Mouse (Mus musculus): Measurements from ENCODE around the gene Rnf4.

The Rnf4 gene

DNA sequence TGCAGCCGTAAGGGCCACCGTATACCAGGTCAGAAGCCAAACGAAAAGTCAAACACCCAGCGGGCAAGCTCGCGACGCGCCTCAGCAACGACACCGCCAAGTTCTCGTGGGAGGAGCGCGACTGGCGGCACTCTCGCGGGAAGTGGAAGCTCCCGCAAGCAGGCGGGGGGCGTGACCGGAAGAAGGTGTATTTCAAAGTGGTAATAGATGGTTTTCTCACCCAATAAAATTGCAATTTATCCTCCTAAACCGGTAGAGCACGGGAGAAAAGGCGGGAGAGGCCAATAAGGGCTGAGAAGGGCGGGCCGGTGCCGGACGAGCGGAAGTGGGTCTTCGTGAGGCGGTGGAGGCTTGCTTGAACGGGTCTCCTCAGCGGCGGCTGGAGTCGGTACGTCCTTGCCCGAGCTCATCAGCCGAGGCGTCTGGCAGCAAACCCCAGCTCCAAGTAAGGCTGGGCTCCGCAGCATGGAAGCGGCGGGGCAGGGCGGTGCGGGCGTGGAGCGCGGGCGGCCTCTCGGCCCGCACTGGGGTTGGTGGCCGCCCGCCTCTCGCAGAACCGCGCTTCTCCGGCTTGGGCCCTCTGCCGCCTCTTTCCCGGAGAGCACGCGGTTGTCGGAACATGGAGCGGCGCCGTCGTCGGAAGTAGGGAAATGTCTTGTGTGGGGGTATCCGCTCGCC, at the start of gene Rnf4:
Gene Rnf4 (plus strand): TSS at position 193 of the 678 bp plus-strand sequence.
- peak; percentile 99 for DNase-seq (ENCODE audit: low read depth, low spot score)

DNA sequence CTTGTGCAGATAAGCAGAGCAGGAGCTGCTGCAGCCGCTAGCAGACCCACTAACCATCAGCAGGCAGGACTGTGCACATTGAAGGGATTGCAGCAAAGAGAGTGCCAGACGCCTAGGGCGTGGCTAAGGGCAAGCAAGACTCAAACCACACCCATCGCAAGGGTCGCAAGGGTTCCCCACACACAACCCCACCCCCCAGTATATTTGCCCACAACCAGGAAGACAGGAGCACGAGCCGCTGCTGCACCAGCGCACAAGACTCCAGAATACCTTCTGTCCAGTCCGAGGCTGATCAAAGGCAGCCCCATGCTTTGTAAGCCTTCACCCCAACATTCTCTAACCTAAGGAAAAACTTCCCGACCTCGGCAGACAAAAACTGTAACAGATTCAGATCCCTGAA, 49.6 kb upstream of the Rnf4 start:
- no peak for DNase-seq (ENCODE audit: low read depth, low spot score)

DNA sequence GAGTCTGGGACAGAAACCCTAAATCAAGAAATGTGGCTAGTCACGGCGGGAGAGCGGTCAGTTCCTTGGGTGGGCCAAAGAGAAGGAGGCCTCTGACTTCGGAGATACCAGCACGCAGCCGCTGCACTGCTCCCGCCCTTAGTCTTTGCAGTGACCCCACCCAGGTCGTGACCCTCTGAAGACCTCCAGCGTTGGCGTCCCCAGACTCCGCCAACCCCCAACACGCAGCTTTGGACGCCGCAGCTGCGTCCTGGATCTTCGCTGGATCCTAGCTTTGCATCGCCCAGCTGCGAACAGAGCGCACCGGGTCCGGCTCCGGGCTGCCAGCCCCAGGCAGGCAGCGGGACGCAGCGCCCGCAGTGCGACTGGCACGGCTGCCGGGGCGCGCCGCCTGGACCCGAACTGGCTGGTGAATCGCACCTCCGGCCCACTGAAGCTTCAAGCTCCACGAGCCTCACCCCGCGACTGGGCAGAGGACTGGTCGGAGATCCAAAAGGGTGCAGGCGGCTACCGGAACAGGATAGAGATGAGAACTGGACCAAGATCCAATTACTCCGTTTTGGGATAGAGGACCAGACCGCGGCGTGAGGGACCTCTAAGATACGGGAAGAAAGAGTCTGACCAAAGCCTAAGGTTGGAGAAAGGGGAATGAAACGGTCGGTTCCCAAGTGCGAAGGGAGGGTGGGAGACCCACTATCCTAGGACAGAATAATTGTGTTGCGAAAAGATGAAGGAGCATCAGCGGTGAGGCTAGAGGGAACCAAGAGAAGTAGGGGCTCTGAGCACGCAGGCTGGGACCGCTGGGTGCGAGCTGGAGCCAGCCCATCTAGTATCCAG, 48.9 kb upstream of the Rnf4 start:
- no peak for DNase-seq (ENCODE audit: low read depth, low spot score)

DNA sequence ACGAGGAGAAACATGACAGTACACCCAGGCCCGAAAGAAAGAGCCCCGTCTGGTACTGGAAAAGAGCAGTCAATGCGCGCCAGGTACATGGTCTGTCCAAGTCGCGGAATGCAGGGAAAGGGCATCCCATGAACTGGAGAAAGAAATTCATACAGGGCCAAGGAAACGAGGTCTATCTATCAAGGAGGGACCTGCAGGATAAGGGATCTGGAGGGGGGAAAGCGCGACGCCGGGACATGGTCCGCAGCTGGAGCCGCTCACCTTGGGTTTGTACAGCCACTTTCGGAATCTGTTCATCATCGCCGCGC, 48.3 kb upstream of the Rnf4 start:
- no peak for DNase-seq (ENCODE audit: low read depth, low spot score)

DNA sequence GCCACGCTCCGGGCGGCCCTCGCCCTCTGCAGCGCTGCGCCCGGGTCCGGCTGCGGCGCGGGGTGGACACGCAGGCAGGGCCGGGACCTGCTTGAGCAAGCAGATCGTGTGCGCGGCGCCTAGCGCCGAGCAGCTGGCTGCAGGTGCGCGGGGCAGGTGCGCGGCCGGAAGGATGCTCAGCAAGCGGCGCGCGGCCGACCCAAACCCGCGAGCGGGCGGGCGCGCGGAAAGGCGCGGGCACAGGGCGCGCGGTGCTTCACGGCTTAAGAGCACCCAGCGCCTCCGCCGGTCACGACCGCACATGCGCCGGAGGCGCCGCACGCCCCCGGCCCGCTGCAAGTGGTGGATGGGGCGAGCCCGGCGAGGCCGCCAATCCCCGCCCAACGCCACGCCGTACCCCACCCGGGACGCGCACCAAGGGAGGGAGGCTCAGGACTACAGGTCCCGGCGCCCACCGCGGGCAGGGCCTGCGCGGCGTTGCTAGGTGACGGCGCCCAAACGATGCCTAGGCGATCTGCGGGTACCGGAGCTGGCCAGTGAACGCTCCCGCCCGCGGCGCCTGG, 47.9 kb upstream of the Rnf4 start, which contains the start of the genes Zfyve28 and Cfap99:
Gene Zfyve28 (minus strand): TSS at position 296 of the 563 bp plus-strand sequence.
Gene Cfap99 (plus strand): TSS at position 447 of the 563 bp plus-strand sequence.
- DNase-seq (ENCODE audit: low read depth, low spot score) = peak; percentile 80

DNA sequence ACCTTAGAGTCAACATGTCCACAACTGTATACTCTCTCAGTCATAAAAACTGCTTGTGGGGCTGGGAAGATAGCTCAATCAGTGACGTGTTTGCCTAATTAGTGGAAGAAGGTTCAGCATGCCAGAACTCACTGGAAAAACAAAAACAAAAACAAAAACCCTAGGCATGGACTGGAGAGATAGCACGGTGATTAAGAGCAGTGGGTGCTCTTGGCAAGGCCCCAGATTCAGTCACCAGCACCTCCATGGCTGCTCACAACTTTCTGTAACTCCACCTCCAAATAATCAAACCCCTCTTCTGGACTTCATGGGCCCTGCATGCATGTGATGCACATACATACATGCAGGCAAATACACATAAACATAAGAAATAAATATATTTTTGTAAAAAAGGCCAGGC, 46.8 kb upstream of the Rnf4 start:
- DNase-seq (ENCODE audit: low read depth, low spot score) = no peak

DNA sequence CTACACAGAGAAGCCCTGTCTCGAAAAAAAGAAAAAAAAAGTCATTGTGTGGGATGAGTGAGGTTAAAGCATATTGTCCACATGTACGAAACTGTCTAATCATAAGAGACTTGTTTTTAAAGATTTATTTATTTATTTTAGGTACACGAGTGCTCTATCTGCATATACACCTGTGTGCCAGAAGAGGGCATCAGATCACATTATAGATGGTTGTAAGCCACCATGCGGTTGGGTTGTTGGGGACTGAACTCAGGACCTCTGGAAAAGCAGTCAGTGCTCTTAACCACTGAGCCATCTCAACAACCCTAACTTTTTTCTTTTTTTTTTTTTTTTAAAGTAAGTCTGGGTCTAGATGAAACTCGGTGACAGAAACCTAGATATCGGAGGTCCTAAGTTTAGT, 42.7 kb upstream of the Rnf4 start:
- peak; percentile 46 for DNase-seq (ENCODE audit: low read depth, low spot score)

DNA sequence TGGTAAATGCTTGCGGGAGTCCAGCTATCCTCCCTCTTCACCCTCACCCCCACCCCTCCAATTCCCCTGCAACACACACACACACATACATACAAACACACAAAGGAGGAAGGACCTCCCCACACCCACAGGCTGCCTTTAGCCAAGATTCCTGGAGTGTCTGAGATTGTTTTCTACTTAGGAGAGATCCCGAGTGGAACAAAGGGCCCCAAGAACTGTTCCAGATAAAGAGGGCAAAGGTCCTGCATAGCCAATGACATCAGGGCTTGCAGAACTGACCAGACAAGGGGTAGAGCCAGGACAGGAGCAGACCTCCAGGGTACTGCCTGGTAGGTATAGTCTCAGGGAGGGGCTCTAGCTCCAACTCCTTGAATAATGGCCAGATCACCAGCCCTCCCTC, 41.4 kb upstream of the Rnf4 start:
- no peak for DNase-seq (ENCODE audit: low read depth, low spot score)

DNA sequence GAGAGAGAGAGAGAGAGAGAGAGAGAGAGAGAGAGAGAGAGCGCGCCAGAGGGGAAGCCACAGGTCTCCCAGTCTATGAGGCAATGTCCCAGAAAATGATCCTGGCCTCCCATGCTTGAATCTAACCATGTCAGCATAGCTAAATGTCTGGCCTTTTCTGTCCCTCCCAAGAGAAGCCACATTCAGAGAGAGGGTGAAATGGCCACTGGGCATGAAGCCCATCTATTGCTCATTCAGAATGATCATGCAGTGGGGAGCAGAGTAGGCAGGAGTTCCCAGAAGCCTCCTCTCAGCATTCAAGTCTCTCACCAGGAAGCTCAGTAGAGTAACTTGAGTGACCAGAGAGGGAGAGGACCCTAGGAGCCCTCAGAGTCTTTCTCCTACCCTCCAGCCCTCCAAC, 40.9 kb upstream of the Rnf4 start:
- DNase-seq (ENCODE audit: low read depth, low spot score) = no peak

DNA sequence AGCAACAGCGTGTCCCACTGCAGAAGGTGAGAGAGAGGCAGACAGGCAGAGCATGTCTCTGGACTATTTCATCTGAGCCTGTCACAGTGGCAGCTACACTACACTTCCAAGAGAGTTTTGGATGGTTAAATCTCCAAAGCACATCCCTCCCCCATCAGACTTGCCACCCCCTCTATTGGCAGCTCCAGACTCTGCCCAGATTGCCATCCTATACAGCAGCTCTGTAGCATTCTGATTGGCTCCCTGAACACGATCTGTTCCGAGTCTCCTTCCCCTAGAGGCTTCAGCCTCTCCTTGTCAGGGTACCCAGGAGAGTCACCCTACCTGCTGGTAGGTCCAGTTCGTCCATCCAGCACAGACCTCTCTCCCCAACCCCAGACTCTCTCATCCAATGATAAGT, 38.0 kb upstream of the Rnf4 start:
- DNase-seq (ENCODE audit: low read depth, low spot score) = no peak

DNA sequence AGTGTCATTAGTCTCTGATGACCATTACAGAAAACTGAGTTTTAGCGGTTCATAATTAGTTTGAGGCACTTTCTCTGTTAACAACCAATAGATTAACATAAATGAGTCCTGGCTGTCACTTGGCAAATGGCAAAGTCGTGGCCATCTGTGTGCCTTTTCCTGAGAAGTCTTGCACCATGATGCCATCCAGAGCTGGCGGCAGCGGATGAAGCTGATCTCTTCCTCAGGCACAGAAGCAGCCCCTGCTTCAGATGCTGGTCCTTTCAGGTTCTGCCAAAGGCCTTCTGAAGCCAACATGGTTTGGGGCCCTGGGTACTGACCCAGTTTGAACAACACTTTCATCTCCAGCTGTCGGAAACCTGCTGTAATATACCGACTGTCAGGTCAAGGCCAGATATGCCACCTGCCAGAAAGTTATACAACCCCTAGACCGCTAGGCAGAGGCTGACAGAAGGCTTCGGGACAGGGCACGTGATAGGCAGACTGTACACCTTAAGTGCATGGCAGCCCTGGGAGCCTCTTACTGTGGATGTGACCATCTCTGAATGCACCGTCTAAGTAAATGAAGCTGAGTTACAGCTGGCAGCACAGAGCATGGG, 37.1 kb upstream of the Rnf4 start:
- DNase-seq (ENCODE audit: low read depth, low spot score) = no peak

DNA sequence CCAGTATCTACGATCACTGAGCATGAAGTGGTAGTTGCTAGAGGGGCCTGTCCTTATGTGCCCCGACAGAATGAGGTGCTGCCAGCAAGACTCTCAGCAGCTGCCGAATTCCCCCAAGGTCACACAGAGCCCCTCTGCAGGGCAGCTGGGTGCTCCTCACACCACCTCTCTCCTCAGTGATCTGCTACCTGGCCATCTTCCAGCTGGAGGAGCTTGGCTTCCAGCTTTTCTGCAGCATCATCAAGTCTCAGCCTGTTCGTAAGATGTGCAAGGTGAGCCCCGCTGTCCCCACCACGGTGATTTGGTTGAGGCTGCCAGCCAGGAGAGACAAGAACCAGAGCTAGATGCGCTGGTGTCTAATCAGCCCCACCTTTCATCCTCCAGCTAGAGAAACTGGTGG, 33.7 kb upstream of the Rnf4 start:
- no peak for DNase-seq (ENCODE audit: low read depth, low spot score)

DNA sequence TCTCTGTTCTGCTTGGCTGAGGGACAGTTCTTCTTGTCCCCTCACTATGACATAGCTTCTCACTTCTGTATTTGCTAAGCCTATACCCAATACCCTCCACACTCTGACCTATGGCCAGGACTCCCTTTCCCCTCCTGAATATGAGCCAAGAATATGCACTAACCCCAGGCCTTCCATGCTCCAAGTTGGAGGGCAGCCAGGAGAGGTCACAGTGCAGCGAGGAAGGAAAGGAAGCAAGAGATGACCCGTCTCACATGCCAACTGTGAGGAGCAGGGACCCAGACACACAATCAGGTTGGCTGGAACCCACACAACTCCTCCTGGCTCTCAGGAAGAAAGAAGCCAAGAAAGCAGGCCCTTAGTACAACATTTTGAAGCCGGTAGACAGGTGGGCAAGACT, 27.1 kb upstream of the Rnf4 start:
- no peak for DNase-seq (ENCODE audit: low read depth, low spot score)

DNA sequence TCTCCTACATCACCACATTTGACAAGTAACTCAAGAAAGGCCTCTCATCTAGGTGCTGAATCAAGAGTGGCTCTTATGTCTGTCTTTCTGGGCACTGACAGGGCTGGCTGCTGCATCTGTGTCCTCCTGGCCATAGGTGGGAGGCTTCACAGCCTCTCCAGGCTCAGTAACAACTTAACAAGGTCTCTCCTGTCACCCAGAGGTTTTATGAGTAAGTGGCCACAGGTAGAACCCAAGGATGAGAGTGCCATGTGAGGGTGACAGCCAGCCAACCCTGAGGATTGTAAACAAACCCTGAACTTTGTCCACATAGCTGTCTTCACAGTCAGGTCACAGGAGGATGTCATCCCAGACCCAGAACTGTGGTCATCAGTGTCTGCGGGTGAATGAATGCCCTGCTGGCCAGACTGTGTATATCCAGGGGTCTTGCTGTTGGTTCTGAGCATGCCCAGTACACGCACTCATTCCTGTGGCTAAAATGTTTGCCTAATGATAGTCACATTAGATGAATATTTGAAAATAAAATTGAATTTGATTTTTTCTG, 16.5 kb upstream of the Rnf4 start:
- no peak for DNase-seq (ENCODE audit: low read depth, low spot score)

DNA sequence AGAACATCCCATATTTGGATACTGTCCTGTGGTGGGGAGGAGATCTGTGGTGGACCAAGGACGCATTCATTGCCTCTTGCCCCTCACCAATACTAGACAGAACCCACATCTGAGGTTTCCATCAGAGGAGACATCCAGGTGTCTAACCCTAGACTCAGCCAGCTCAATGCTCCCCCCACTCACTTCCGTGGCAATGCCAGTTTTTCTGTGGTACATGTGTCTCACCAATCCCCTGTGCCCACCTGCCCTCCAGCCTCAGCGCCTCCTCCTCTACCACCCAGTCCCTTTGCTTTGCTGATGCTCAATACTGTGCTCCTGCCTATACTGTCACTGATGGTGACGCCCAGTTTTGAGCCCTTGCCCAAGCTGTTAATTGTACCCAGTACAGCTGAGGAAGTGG, 14.9 kb upstream of the Rnf4 start:
- no peak for DNase-seq (ENCODE audit: low read depth, low spot score)

DNA sequence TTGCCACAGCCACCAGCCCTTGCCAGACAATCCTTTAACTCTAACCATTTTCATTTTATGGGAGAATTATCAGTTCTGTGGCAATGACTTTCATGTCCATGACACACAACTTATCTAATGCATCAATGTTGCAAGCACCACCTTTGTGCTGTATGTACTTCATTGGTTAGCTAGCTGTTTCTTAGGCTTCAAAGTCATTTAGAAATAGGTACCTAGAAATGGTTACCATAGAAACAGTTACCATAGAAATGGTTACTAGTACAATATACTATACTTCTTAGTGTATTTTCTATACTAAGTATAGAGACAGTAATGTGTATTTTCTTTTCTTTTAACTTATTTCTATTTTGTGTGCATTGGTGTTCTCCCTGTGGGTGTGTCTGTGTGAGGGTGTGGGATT, 10.8 kb upstream of the Rnf4 start:
- DNase-seq (ENCODE audit: low read depth, low spot score) = no peak

DNA sequence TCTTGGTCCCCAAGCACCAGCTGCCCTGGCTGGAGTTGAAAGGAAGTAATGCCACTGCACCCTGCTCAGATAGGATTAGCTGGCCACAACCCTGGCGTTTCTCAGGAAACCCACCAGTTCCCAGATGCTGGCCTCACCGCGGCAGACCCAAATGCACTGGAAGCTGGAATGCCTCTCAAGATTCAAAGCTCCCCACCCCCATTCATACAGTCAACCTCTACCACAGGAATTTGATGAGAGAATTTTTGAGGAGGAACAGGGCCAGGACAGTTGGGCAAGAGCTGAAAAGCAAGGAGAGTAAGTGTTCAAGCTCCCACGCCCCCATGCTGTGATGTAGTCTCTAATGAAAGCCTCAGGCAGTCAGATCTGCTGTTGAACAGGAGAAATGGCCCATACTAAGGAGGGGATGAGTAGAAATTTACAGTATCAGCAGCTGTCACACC, 9.8 kb upstream of the Rnf4 start:
- DNase-seq (ENCODE audit: low read depth, low spot score) = no peak

DNA sequence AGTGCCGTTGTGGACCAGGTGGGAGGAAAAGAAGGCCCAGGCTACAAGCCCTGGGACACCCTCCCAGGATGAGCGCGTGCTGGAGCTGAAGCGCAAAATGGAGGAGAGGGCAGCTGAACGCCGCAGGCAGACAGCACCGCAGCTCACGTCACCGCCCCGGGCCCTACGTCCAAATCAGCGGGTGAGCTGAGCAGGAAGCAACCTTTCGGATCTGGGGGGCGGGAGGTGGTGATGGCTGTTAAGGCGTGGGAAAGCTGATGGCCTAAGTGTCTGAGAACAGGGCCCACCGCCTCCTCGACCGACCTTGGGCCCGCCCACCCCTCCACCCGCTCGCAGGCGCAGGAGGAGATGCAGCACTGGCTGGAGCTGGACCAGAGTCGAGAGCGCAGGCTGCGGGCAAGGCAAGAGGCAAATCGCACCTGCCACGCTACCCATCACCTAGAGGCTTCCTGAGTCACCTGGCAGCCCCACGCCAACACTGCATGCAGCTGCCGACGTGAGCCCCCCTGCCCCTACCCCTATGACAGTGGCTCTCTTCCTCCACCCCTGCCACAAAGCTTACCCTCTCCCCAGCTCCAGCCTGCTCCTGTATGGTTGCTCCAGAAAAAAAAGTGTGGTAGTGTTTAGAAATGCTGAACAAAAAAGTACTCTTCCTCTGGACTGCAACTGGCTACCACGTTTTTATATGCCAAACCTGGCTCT, 9.1 kb upstream of the Rnf4 start:
- no peak for DNase-seq (ENCODE audit: low read depth, low spot score)

DNA sequence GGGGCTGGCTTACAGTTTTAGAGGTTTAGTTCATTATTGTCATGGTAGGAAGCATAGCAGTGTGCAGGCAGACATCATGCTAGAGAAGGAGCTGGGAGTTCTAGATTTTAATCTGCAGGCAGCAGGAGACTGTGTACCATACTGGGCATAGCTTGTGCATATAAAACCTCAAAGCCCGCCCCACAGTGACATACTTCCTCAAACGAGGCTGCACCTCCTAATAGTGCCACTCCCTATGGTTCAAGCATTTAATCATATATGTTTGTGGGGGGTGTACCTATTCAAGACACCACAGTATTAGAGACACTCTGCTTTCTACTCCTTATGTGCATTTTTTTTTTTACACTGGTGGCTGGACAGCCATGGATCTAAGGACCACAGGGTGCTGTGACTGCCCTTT, 6.0 kb upstream of the Rnf4 start:
- DNase-seq (ENCODE audit: low read depth, low spot score) = no peak

DNA sequence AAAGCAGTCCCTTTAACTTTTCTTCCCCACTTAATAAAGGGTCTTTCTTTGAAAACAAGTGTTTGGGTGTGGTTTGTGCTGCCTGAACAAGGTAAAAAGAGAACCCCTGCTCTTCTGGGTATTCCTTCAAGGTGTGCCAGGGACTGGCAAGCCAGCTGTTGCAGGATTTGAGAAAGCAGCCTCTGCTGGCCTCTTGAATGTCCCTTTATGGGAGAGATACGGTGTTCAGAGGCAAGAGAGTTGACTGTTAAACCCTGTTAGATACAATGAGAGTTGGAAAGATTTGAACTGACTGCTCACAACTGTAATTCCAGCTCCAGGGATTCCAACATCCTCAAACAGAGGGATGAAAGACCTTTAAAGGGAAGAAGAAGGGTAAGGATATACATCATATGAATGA, 2.0 kb upstream of the Rnf4 start:
- DNase-seq (ENCODE audit: low read depth, low spot score) = peak; percentile 56

DNA sequence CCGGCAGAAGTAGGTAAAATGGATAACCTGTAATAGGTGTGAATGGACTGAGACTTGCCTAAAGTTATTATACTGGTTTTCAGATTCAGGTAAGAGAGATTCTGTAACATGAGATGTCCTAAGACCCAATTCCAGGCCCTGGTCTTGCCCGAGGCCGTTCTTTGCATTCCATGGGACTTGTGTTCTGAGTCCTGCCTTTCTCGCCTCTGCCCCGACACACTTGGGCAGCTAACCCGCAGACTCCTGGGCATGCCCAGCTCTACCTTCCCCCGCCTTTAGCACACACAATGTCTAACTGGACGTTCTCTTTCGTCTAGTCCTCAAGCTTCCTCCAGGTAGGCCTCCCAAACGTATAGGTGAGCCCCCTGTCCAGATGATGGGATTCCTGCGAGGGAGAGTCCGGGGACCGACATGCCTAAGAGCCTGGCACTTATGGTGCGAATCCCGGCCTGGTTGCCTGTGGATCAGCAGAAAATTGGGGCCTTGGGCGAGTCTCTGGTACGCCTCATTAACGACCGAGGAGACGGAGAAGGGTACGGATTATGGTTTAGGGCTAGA, 471 bp upstream of the Rnf4 start:
- DNase-seq (ENCODE audit: low read depth, low spot score) = no peak
